Mouse (Mus musculus): ENCODE results near the gene Fam19a2.

Gene Fam19a2

GRCm38 (mm10) chr10:123263876-123264309, at the start of gene Fam19a2:
TSS of gene Fam19a2 (plus strand) at chr10:123263996.
- ATAC-seq (ENCODE audit: insufficient number of reproducible peaks, low FRiP score, low TSS enrichment): peak; percentile 38

- ATAC-seq (ENCODE audit: insufficient number of reproducible peaks, low FRiP score, low TSS enrichment): no peak
Measured at GRCm38 (mm10) chr10:123222785-123223184, 41.0 kb upstream of the Fam19a2 start.

GRCm38 (mm10) chr10:123229420-123229819, 34.4 kb upstream of the Fam19a2 start:
- no peak for ATAC-seq (ENCODE audit: insufficient number of reproducible peaks, low FRiP score, low TSS enrichment)

- no peak for ATAC-seq (ENCODE audit: insufficient number of reproducible peaks, low FRiP score, low TSS enrichment)
Measured at GRCm38 (mm10) chr10:123248063-123248462, 15.7 kb upstream of the Fam19a2 start.

GRCm38 (mm10) chr10:123251904-123252303, 11.9 kb upstream of the Fam19a2 start:
- ATAC-seq (ENCODE audit: insufficient number of reproducible peaks, low FRiP score, low TSS enrichment): no peak

GRCm38 (mm10) chr10:123254299-123254698, 9.5 kb upstream of the Fam19a2 start:
- ATAC-seq (ENCODE audit: insufficient number of reproducible peaks, low FRiP score, low TSS enrichment): no peak

- ATAC-seq (ENCODE audit: insufficient number of reproducible peaks, low FRiP score, low TSS enrichment): no peak
Measured at GRCm38 (mm10) chr10:123255674-123256348, 8.0 kb upstream of the Fam19a2 start.

- peak; percentile 46; the same call in 1 of the 2 replicates for ATAC-seq (ENCODE audit: insufficient number of reproducible peaks, low FRiP score, low TSS enrichment)
Measured at GRCm38 (mm10) chr10:123264461-123265191, 830 bp downstream of the Fam19a2 start.

- ATAC-seq (ENCODE audit: insufficient number of reproducible peaks, low FRiP score, low TSS enrichment): no peak
Measured at GRCm38 (mm10) chr10:123265241-123265790, 1.5 kb downstream of the Fam19a2 start.

GRCm38 (mm10) chr10:123268568-123268967, 4.8 kb downstream of the Fam19a2 start:
- no peak for ATAC-seq (ENCODE audit: insufficient number of reproducible peaks, low FRiP score, low TSS enrichment)

- ATAC-seq (ENCODE audit: insufficient number of reproducible peaks, low FRiP score, low TSS enrichment): no peak
Measured at GRCm38 (mm10) chr10:123274554-123274953, 10.8 kb downstream of the Fam19a2 start.

- no peak for ATAC-seq (ENCODE audit: insufficient number of reproducible peaks, low FRiP score, low TSS enrichment)
Measured at GRCm38 (mm10) chr10:123307300-123307699, 43.5 kb downstream of the Fam19a2 start.

- ATAC-seq (ENCODE audit: insufficient number of reproducible peaks, low FRiP score, low TSS enrichment): no peak
Measured at GRCm38 (mm10) chr10:123326271-123326670, 62.5 kb downstream of the Fam19a2 start.

GRCm38 (mm10) chr10:123341280-123341679, 77.5 kb downstream of the Fam19a2 start:
- no peak for ATAC-seq (ENCODE audit: insufficient number of reproducible peaks, low FRiP score, low TSS enrichment)

GRCm38 (mm10) chr10:123342591-123343236, 78.9 kb downstream of the Fam19a2 start:
- no peak for ATAC-seq (ENCODE audit: insufficient number of reproducible peaks, low FRiP score, low TSS enrichment)

GRCm38 (mm10) chr10:123346301-123346700, 82.5 kb downstream of the Fam19a2 start:
- no peak for ATAC-seq (ENCODE audit: insufficient number of reproducible peaks, low FRiP score, low TSS enrichment)

GRCm38 (mm10) chr10:123353667-123354066, 89.9 kb downstream of the Fam19a2 start:
- ATAC-seq (ENCODE audit: insufficient number of reproducible peaks, low FRiP score, low TSS enrichment): no peak

- no peak for ATAC-seq (ENCODE audit: insufficient number of reproducible peaks, low FRiP score, low TSS enrichment)
Measured at GRCm38 (mm10) chr10:123357010-123357409, 93.2 kb downstream of the Fam19a2 start.

- ATAC-seq (ENCODE audit: insufficient number of reproducible peaks, low FRiP score, low TSS enrichment): no peak
Measured at GRCm38 (mm10) chr10:123360492-123360891, 96.7 kb downstream of the Fam19a2 start.

GRCm38 (mm10) chr10:123364628-123365027, 100.8 kb downstream of the Fam19a2 start:
- ATAC-seq (ENCODE audit: insufficient number of reproducible peaks, low FRiP score, low TSS enrichment): no peak

All from cerebellum, adult (tissue).